Mouse (Mus musculus): Measurements from ENCODE around the gene Slirp. TPM values are rescaled to one million over a fixed set of nuclear protein-coding genes. Genes with fewer than 3 reads are reported as not detected.

The Slirp gene
- 120 TPM for polyA plus RNA-seq (2014; fragmentation: Illumina TruSeq; extraction: RNeasy Lipid Tissue Mini Kit (QIAGEN cat#74804))

DNA sequence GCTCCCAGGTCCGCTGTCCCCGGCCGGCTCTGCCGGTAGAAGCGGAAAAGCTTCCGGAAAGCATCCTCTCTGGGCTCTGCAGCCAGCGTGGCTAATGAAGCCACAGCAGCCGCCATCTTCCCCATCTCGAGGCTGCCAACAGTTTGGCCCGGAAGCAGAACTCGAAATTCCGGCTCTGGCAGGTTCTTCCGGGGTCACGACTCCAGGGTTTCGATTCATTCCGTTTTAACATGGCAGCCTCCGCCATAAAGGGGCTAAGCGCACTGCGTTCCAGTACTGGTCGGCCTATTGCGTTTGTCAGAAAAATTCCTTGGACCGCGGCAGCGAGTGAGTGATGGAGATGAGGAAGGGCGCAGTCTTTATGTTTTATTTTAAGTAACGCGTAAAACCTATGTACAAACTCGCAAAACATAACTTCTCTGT is at the start of gene Slirp, which contains the start of gene Alkbh1:
TSS of gene Slirp (plus strand) at position 197 of the 423 bp plus-strand sequence.
TSS of gene Alkbh1 (minus strand) at position 318 of the 423 bp plus-strand sequence.

DNA sequence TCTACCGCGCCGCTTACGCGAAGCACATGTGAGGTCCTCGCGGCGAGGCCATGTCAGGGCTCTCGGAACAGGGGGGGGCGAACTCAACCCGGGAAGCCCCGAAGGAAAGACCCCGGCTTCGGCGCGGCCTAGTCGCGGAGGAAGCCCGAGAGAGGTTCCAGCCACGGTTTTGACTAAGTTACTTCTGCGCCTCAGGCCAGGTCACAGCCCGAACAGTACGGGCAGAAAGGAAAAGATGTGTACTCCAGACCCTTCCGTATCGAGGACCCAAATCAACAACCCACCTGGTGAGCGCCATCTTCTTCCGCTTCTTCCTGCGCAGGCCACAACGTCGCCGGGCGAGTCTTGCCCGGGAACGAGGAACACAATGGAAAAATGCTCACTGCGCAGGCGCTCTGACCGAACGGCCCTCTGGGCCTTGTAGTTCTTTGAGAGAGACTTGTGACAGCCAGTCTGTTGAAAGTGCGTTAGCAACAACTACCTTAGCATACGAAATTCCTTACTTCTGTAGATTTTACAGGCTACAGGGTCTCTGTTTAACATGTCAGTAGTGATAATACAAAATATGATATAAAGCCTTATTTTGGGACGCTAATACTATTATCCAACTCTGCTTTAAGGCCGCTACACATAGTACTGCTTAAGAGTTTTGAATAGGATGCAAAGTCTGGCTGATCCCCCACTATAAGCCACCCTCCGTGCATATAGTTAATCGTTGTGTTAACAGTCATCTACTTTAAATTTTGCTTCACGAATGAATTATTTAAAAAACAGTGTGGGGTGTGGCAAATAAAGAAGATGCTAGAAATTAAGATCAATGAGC is 28.5 kb downstream of the Slirp start, which contains the start of gene Snw1:
TSS of gene Snw1 (minus strand) at position 311 of the 823 bp plus-strand sequence.

DNA sequence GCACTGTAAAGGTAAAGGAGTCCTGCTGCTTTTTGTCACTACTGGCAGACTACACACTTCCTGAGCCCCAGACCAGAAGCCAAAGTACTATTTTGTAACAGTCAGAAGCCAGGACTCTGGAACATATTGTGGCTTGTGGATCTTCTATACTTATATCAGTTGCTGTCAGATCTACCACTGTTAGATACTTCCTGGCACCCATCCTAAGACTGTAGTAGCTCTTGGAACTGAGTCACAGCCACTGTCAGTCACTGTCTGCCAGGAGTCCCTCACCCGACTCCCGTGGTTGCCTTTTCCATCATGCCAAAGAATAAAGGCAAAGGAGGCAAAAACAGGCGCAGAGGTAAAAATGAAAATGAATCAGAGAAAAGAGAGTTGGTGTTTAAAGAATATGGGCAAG is 50.7 kb downstream of the Slirp start, which contains the start of gene Gm5788:
TSS of gene Gm5788 (plus strand) at position 301 of the 400 bp plus-strand sequence.

Other genes starting within 250 kb of the Slirp start
- gene Samd15, start 244.2 kb upstream of the Slirp start, polyA plus RNA-seq (2014; fragmentation: Illumina TruSeq; extraction: RNeasy Lipid Tissue Mini Kit (QIAGEN cat#74804)), result 1.3 TPM
- 27.0 TPM for gene Tmed8, start 243.4 kb upstream of the Slirp start, polyA plus RNA-seq (2014; fragmentation: Illumina TruSeq; extraction: RNeasy Lipid Tissue Mini Kit (QIAGEN cat#74804))
- 0.57 TPM for gene Noxred1, start 205.2 kb upstream of the Slirp start, polyA plus RNA-seq (2014; fragmentation: Illumina TruSeq; extraction: RNeasy Lipid Tissue Mini Kit (QIAGEN cat#74804))
- 19.7 TPM for gene Vipas39, start 177.6 kb upstream of the Slirp start, polyA plus RNA-seq (2014; fragmentation: Illumina TruSeq; extraction: RNeasy Lipid Tissue Mini Kit (QIAGEN cat#74804))
- gene Ahsa1, start 177.4 kb upstream of the Slirp start, polyA plus RNA-seq (2014; fragmentation: Illumina TruSeq; extraction: RNeasy Lipid Tissue Mini Kit (QIAGEN cat#74804)), result 185 TPM
- not detected for gene Ism2, start 144.2 kb upstream of the Slirp start, polyA plus RNA-seq (2014; fragmentation: Illumina TruSeq; extraction: RNeasy Lipid Tissue Mini Kit (QIAGEN cat#74804))
- gene Sptlc2, start 55.5 kb upstream of the Slirp start, polyA plus RNA-seq (2014; fragmentation: Illumina TruSeq; extraction: RNeasy Lipid Tissue Mini Kit (QIAGEN cat#74804)), result 164 TPM
- 22.0 TPM for gene Alkbh1, start 121 bp downstream of the Slirp start, polyA plus RNA-seq (2014; fragmentation: Illumina TruSeq; extraction: RNeasy Lipid Tissue Mini Kit (QIAGEN cat#74804))
- 128 TPM for gene Snw1, start 28.4 kb downstream of the Slirp start, polyA plus RNA-seq (2014; fragmentation: Illumina TruSeq; extraction: RNeasy Lipid Tissue Mini Kit (QIAGEN cat#74804))
- not detected for gene Gm5788, start 50.8 kb downstream of the Slirp start, polyA plus RNA-seq (2014; fragmentation: Illumina TruSeq; extraction: RNeasy Lipid Tissue Mini Kit (QIAGEN cat#74804))
- gene Gm8300, start 70.4 kb downstream of the Slirp start, polyA plus RNA-seq (2014; fragmentation: Illumina TruSeq; extraction: RNeasy Lipid Tissue Mini Kit (QIAGEN cat#74804)), result not detected
- gene Oog1, start 158.8 kb downstream of the Slirp start, polyA plus RNA-seq (2014; fragmentation: Illumina TruSeq; extraction: RNeasy Lipid Tissue Mini Kit (QIAGEN cat#74804)), result 51.4 TPM
- gene Gm4027, start 175.0 kb downstream of the Slirp start, polyA plus RNA-seq (2014; fragmentation: Illumina TruSeq; extraction: RNeasy Lipid Tissue Mini Kit (QIAGEN cat#74804)), result not detected
- not detected for gene Gm16381, start 200.7 kb downstream of the Slirp start, polyA plus RNA-seq (2014; fragmentation: Illumina TruSeq; extraction: RNeasy Lipid Tissue Mini Kit (QIAGEN cat#74804))

Measured in ovary, adult 10 weeks (tissue).